Mouse (Mus musculus) lung, postnatal 25 days (tissue): ENCODE results near the gene Tsc22d2.
A peak's percentile ranks its signal among the peaks of the same experiment; 100 is the strongest.

Source experiments
- DNase-seq: peaks from one replicate; pipeline ENCODE4 v3.0.0; 2022; ENCODE audit warnings: low spot score

The Tsc22d2 gene

DNA sequence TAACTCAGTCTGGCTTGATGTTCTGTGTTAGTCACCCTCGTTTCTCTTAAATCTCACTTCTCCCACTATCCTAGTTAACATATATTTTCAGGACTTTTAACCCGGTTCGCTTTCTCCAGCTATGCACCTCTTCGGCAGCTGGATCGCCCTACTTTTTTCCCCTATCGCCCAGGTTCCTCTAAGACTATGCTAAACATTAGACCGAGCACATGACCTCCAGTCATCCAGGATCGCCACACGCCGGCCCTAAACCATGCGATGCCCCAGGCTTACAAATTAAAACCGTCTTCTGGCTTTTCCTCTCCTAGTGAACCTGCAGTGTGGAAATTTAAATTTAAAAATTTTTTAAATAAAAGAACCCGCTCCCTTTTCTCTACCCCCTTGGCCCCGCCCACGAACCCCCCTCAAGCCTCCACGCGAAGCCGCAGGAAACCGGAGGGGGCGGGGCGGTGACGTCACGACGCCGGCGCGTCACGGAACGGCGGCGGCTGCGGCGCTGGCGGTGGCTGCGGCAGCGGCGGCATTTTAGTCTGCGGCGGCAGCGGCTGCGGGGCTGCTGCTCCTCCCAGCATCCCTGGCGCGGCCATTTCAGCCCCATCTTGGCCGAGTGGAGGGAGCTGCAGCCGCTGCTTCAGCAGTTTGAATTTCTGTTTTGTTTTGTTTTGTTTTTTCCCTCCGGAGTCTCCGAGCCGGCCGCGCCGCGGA, at the start of gene Tsc22d2:
Gene Tsc22d2, plus strand, starts transcription at position 482 of the 705 bp plus-strand sequence.
- DNase-seq, result peak; percentile 95

DNA sequence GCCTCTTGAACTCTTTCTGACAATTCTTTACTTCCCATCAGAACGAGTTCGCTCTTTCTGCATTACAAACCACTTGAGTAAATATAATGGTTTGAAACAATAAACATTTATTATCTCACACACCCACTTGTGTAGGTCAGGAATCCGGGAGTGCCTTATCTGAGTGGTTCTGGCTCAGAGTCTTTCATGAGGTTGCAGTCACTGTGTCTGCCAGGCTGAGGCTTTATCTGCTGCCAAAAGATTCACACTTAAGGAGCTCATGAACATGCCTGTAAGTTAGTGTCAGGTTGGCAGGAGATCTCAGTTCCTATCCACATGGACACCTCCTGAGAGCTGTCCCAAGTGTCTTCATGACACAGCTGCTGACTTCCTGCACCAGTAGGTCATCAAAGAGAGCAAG, 47.8 kb upstream of the Tsc22d2 start:
- DNase-seq, result no peak

DNA sequence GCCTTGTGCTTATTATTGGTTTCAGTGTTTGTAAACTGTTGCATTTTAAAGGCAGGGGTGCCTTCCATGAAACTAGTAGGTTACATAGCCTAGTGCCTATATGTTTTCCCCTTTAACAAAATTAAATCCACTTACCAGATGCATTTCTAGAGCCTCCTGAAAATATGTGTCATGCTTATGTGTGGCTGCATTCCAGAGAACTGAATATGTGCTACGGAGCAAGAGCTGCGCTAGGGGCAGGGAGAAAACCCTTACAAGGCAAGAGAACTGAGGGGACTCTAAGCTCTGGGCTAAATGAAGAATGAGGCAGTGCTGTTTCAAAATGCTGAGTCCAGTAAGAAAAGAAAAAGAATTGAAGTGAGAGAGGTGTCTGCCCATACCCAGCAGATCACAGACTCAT, 43.7 kb upstream of the Tsc22d2 start:
- DNase-seq, result no peak

- peak; percentile 90 for DNase-seq
Measured at GRCm38 (mm10) chr3:58372066-58372904, 42.2 kb upstream of the Tsc22d2 start.

GRCm38 (mm10) chr3:58372905-58373208, 41.7 kb upstream of the Tsc22d2 start:
- no peak for DNase-seq

- no peak for DNase-seq
Measured at GRCm38 (mm10) chr3:58374281-58374680, 40.2 kb upstream of the Tsc22d2 start.

GRCm38 (mm10) chr3:58376713-58377112, 37.8 kb upstream of the Tsc22d2 start:
- DNase-seq, result no peak

GRCm38 (mm10) chr3:58377589-58378134, 36.9 kb upstream of the Tsc22d2 start:
- no peak for DNase-seq

GRCm38 (mm10) chr3:58382676-58383075, 31.8 kb upstream of the Tsc22d2 start:
- DNase-seq, result no peak

- DNase-seq, result no peak
Measured at GRCm38 (mm10) chr3:58385060-58385459, 29.5 kb upstream of the Tsc22d2 start.

DNA sequence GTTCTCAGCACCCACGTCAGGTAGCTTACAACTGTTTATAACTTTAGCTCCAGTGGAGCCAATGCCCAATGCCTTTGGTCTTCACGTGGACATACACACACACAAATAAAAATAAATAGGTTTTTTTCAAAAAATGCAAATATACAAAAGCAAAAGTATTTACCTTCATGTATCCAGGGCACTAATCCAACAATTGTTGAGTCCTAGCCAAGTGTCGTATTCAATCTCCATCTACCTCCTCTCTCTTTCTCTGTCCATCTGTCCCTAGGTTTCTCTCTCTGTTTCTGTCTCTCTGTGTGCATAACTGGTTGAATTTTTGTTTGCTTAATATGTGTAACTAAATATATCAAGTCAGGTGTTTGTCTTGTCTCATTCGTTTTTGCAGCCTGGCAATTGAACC, 25.8 kb upstream of the Tsc22d2 start:
- no peak for DNase-seq

GRCm38 (mm10) chr3:58398541-58398940, 16.0 kb upstream of the Tsc22d2 start:
- DNase-seq, result no peak

DNA sequence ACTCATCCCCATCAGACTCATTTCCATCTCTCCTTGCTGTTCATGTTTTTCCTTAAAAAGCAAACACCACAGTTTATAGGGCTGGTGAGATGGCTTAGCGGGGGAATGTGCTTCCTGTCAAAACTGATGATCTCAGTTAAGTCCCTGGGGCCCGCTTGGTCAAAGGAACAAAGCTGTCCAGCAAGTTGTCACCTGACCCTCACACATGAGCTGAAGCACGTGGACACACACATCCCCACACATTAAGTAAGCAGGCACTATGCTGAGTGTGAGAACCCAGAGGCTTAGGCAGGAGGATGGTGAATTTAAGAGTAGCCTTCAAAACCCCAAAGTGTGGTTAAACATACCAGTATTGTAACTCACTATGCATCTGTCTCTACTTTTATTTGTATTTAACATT, 14.6 kb upstream of the Tsc22d2 start:
- no peak for DNase-seq

- DNase-seq, result no peak
Measured at GRCm38 (mm10) chr3:58411669-58412068, 2.8 kb upstream of the Tsc22d2 start.

DNA sequence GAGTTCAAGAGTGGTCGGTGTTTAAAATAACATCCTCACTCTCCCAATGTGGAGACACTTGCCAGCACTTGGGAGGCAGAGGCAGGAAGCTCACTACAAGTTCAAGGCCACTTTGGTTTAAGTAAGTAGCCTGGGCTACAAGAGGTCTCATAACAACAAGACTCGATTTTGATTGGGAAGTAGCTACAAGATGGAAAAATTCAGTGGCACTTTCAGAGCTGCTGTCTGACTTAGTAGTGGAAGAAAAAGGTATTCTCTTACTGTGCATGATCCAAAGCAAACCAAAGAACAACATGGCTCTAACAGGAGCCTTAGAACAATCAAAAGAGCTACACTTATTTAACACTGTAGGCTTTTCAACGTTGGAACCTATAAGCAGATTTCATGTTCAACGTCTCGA, 844 bp upstream of the Tsc22d2 start:
- no peak for DNase-seq

DNA sequence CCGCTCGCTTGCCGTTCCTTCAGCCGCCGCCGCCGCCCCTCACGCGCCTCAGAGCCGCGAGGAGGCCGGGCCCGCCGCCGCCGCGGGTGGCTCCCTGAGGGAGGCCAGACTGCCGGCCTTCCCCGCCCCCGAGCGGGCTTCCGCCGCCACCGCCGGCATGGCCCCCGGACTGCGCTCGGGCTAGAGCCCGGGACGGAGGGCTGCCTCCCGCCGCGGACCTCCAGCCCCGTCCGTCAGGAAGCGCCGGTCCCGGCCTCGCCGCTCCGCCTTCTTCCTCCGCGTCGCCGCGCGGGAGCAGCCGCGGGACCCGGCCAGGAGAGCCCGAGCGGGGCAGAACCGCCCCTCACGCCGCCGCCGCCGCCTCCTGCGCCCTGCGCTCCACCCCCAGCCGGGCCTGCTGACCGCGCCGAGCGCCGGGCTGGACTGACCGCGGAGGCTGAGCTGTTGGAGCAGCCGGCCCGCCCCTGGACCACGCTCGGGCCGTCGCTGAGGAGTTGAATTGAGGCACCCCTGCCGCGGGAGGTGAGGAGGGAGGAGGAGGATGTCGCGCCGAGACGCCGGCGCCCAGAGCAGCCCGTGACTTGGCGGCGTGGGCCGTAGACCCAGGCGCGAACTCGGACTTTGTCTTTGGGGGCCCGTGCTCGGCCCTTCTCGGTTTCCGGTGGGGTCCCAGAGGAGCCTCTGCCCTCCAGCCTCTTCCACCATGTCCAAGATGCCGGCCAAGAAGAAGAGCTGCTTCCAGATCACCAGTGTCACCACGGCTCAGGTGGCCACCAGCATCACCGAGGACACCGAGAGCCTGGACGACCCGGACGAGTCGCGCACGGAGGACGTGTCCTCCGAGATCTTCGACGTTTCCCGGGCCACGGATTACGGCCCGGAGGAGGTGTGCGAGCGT, 720 bp downstream of the Tsc22d2 start:
- DNase-seq, result peak; percentile 78

DNA sequence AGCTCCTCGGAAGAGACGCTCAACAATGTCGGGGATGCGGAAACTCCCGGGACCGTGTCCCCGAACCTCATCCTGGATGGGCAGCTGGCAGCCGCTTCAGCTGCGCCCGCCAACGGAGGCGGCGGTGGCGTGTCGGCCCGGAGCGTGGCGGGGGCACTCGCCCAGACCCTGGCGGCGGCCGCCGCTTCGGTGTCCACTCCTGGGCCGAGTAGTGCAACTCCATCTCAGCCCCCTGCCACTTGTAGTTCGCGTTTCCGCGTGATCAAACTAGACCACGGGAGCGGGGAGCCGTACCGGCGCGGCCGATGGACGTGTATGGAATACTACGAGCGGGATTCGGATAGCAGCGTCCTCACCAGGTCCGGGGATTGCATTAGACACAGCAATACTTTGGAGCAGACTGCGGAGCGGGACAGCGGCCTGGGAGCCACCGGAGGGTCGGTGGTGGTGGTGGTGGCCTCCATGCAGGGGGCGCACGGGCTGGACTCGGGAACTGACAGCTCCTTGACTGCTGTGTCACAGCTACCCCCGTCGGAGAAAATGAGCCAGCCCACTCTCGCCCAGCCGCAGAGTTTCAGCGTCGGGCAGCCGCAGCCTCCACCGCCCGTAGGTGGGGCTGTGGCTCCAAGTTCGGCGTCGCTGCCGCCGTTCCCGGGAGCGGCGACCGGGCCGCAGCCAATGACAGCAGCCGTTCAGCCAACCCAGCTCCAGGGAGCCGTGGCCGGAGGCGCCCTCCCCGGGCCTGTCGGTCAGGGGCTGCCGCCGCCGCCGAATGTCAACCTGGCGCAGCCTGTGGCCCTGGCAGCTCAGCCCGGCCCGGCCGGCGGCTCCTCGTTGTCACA, 1.6 kb downstream of the Tsc22d2 start:
- DNase-seq, result peak; percentile 77

GRCm38 (mm10) chr3:58416726-58417437, 2.4 kb downstream of the Tsc22d2 start:
- peak; percentile 27 for DNase-seq

DNA sequence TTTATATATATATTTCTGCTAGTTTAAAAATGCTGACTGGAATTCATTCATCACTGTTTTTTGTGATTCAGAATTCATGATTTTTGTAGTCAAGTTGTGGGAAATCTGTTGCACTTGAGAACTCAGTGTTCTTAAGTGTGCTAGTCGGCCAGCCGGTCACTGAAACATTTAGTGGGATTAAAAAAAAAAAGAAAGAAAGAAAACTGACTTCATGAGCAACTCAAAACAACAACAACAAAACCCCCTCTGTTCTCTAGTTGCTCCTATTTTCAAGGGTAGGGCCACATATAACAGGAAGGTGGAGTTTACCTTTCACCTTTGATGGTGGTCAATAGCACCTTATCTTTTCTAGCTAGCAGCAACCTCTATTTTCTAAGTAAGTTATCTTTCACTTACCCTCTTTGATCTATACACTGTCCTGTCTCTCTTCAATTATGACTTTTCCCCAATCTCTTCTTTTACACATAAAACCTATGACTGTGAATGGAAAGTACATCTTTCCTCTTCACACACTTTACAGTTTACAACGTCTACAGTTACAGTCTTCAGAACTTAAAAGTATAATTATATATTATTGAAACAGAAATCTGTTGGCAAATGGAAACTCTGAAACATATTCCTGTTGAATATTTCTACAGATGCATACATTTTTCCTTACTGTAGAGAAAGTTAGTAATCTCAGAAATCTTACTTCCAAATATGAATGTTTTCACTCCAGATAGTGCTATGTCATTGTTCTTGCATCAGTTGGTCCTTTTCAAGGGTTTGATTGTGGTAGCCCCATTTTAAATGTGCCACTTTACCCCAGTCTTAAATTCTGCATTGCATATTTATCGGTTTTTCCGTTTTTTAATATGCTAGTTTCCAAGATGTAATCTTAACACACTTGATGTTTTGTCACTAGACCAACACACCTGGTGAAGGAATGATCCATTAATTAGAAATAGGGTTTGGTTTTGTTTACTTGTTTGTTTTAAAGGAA, 4.5 kb downstream of the Tsc22d2 start:
- no peak for DNase-seq
